Mouse (Mus musculus) erythroblast, embryonic 14.5 days (primary cell): ENCODE measurements around the gene Nell2.

Experiments
- GATA1 ChIP-seq: IDR thresholded peaks from 2 replicates; pipeline ENCODE4 v1.6.1; 2012; ENCODE audit warnings: low read length, inconsistent platforms, mixed read lengths
- TAL1 ChIP-seq: IDR thresholded peaks from 3 replicates; pipeline ENCODE4 v1.6.1; 2012; ENCODE audit warnings: low read length, inconsistent platforms, mixed read lengths

- no peak for TF ChIP-seq GATA1
- no peak for TF ChIP-seq TAL1
Observed at GRCm38 (mm10) chr15:95138709-95139409, 389.5 kb downstream of the Nell2 start.
